ENCODE assay signal across 22 mouse cellular contexts in the genomic region with DNA sequence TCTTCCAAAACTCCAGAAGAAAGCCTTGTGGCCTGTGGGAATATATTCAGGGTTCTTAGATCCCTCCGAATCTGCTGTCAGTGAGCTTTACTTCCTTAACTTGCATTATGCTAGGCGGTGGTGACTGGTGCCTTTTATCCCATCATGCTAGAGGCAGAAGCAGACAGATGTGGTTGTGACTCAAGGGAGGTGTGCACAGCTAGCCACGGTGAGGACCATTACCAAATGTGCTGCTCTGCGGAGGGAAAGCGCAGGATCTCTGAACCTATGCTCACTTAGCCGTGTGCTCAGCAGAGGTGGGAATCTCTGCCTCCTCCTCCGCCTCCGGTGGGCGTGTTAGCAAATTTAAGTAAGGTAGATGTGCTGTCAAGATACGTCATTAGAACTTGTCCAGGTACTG.
DNase-seq lines count a peak whose midpoint lies in the region; ATAC-seq and TF ChIP-seq lines count a peak whose summit lies in the region.
"Had no signal": no experiment of that assay in that cellular context is flagged by ENCODE, and none has a peak within 500 bp of the region (broad histone marks: within the 10 kb centered on the region; RNA-seq: fewer than 3 reads in every experiment).

No protein-coding gene starts in this region.

- TF ChIP-seq POLR2A in bone marrow, adult 2 months (IDR thresholded peaks at IDR 0.05; ENCODE audit: borderline replicate concordance, control insufficient read depth, low read depth, low read length) = no peak

- H3K4me3 ChIP-seq in forebrain, postnatal 0 days (ENCODE audit: low read depth, low read length) = no peak overlapping the region
- H3K4me3 ChIP-seq in forebrain, embryonic 15.5 days = no peak overlapping the region
- no peak overlapping the region for H3K4me3 ChIP-seq in heart, embryonic 10.5 days
- peak overlapping the region; percentile 21 for H3K4me3 ChIP-seq in megakaryocyte, embryonic 14.5 days (replicated peaks)
- no peak overlapping the region for H3K4me3 ChIP-seq in bone marrow, adult 2 months (replicated peaks; ENCODE audit: control insufficient read depth, low read depth, low read length)
- no peak overlapping the region for H3K4me3 ChIP-seq in intestine, embryonic 16.5 days (ENCODE audit: low read length)
- H3K4me3 ChIP-seq: embryonic facial prominence, embryonic 10.5 days; embryonic facial prominence, embryonic 12.5 days; forebrain, embryonic 13.5 days had no signal

- no peaks in the 10 kb centered on the region for H3K9me3 ChIP-seq in forebrain, postnatal 0 days (ENCODE audit: low read length)
- H3K9me3 ChIP-seq in forebrain, embryonic 15.5 days = no peaks in the 10 kb centered on the region
- H3K9me3 ChIP-seq in heart, embryonic 10.5 days = no peaks in the 10 kb centered on the region
- no peaks in the 10 kb centered on the region for H3K9me3 ChIP-seq in megakaryocyte, embryonic 14.5 days
- H3K9me3 ChIP-seq in intestine, embryonic 16.5 days (ENCODE audit: control insufficient read depth, low read length) = no peaks in the 10 kb centered on the region
- H3K9me3 ChIP-seq: embryonic facial prominence, embryonic 10.5 days; embryonic facial prominence, embryonic 12.5 days; forebrain, embryonic 13.5 days had no signal

- H3K9ac ChIP-seq in forebrain, postnatal 0 days = no peak overlapping the region
- H3K9ac ChIP-seq in forebrain, embryonic 15.5 days (replicated peaks) = no peak overlapping the region
- H3K9ac ChIP-seq in intestine, embryonic 16.5 days (ENCODE audit: low read depth, low read length) = no peak overlapping the region
- H3K9ac ChIP-seq: embryonic facial prominence, embryonic 12.5 days; forebrain, embryonic 13.5 days had no signal

- no peaks in the 10 kb centered on the region for H3K4me1 ChIP-seq in forebrain, postnatal 0 days (ENCODE audit: insufficient read depth)
- H3K4me1 ChIP-seq in forebrain, embryonic 15.5 days = peaks cover 7% of the 10 kb centered on the region; the same call in 1 of the 2 replicates
- no peaks in the 10 kb centered on the region for H3K4me1 ChIP-seq in heart, embryonic 10.5 days
- peaks cover 81% of the 10 kb centered on the region for H3K4me1 ChIP-seq in megakaryocyte, embryonic 14.5 days
- H3K4me1 ChIP-seq in bone marrow, adult 2 months (ENCODE audit: control insufficient read depth, insufficient read depth, low read length) = no peaks in the 10 kb centered on the region; the same call in 1 of the 2 replicates
- peaks cover 6% of the 10 kb centered on the region; the same call in 1 of the 2 replicates for H3K4me1 ChIP-seq in intestine, embryonic 16.5 days (ENCODE audit: control insufficient read depth, insufficient read depth, low read length)
- H3K4me1 ChIP-seq: forebrain, embryonic 13.5 days had no signal

- no peaks in the 10 kb centered on the region for H3K27me3 ChIP-seq in forebrain, postnatal 0 days (ENCODE audit: insufficient read depth, low read length)
- H3K27me3 ChIP-seq in forebrain, embryonic 15.5 days = no peaks in the 10 kb centered on the region
- no peaks in the 10 kb centered on the region for H3K27me3 ChIP-seq in heart, embryonic 10.5 days (ENCODE audit: insufficient read depth, poor library complexity, severe bottlenecking)
- no peaks in the 10 kb centered on the region for H3K27me3 ChIP-seq in megakaryocyte, embryonic 14.5 days (replicated peaks)
- H3K27me3 ChIP-seq in intestine, embryonic 16.5 days (replicated peaks; ENCODE audit: control insufficient read depth, insufficient read depth, low read length) = no peaks in the 10 kb centered on the region
- H3K27me3 ChIP-seq: CH12.LX; embryonic facial prominence, embryonic 12.5 days; forebrain, embryonic 13.5 days had no signal

- DNase-seq in forebrain, postnatal 0 days = no peak
- peak; percentile 69 for DNase-seq in heart, embryonic 10.5 days (ENCODE audit: low spot score)
- DNase-seq in heart, adult 8-10 months (ENCODE audit: low spot score) = no peak
- DNase-seq: adrenal gland, adult 2 months; adrenal gland, postnatal 10 days; adrenal gland, postnatal 25 days; B cell, adult 2 months; cerebellum, adult 11-12 months; cerebellum, adult 2 months; cerebellum, adult 9-10 months; cerebellum, postnatal 10 days; cerebellum, postnatal 25 days had no signal

- ATAC-seq in forebrain, postnatal 0 days = no peak
- ATAC-seq in forebrain, embryonic 15.5 days (replicated peaks) = no peak
- no peak for ATAC-seq in megakaryocyte, adult 5-6 weeks (ENCODE audit: poor library complexity, severe bottlenecking)
- ATAC-seq in intestine, embryonic 16.5 days = no peak
- ATAC-seq: CD4-positive, CD25-positive, alpha-beta regulatory T cell, adult 4 months; forebrain, embryonic 13.5 days had no signal

- WGBS in forebrain, postnatal 0 days = 90% methylated on average over 10 of the region's 10 CpGs
- WGBS in forebrain, embryonic 15.5 days = 89% methylated on average over 10 of the region's 10 CpGs
- WGBS in heart, embryonic 10.5 days = 94% methylated on average over 10 of the region's 10 CpGs
- WGBS in bone marrow, adult 2 months = 90% methylated on average over 10 of the region's 10 CpGs
- WGBS in intestine, embryonic 16.5 days = 92% methylated on average over 10 of the region's 10 CpGs

- H3K4me2 ChIP-seq in forebrain, postnatal 0 days (ENCODE audit: low read depth) = no peak overlapping the region
- H3K4me2 ChIP-seq in forebrain, embryonic 15.5 days (replicated peaks) = no peak overlapping the region
- H3K4me2 ChIP-seq in intestine, embryonic 16.5 days (ENCODE audit: low read depth, low read length) = no peak overlapping the region
- H3K4me2 ChIP-seq: embryonic facial prominence, embryonic 12.5 days; forebrain, embryonic 13.5 days had no signal

- TF ChIP-seq CTCF in forebrain, postnatal 0 days (IDR thresholded peaks at IDR 0.05; ENCODE audit: low read depth) = no peak
- TF ChIP-seq CTCF in bone marrow, adult 2 months (IDR thresholded peaks at IDR 0.05; ENCODE audit: control insufficient read depth, insufficient read depth, low read length) = 0 out of 2 replicates have a peak, but pooled peaks have one; percentile 3

- H3K36me3 ChIP-seq in forebrain, postnatal 0 days (ENCODE audit: insufficient read depth) = peaks cover 10% of the 10 kb centered on the region; the same call in 1 of the 2 replicates
- H3K36me3 ChIP-seq in forebrain, embryonic 15.5 days = peaks cover 6% of the 10 kb centered on the region; the same call in 1 of the 2 replicates
- peaks cover 22% of the 10 kb centered on the region for H3K36me3 ChIP-seq in heart, embryonic 10.5 days
- H3K36me3 ChIP-seq in megakaryocyte, embryonic 14.5 days (replicated peaks; ENCODE audit: low read length) = peaks cover 91% of the 10 kb centered on the region
- H3K36me3 ChIP-seq in intestine, embryonic 16.5 days (ENCODE audit: control insufficient read depth, insufficient read depth, low read length) = no peaks in the 10 kb centered on the region

- 0 out of 2 replicates have a peak overlapping the region, but pooled peaks have one; percentile 9 for H3K27ac ChIP-seq in forebrain, postnatal 0 days (ENCODE audit: low read depth, low read length)
- no peak overlapping the region for H3K27ac ChIP-seq in forebrain, embryonic 15.5 days (replicated peaks)
- H3K27ac ChIP-seq in heart, embryonic 10.5 days = no peak overlapping the region
- no peak overlapping the region for H3K27ac ChIP-seq in bone marrow, adult 2 months (ENCODE audit: control insufficient read depth, insufficient read depth, low read depth, low read length, poor library complexity)
- H3K27ac ChIP-seq in intestine, embryonic 16.5 days (ENCODE audit: low read length) = no peak overlapping the region
- H3K27ac ChIP-seq: embryonic facial prominence, embryonic 10.5 days; embryonic facial prominence, embryonic 12.5 days; forebrain, embryonic 13.5 days had no signal
